Mouse (Mus musculus) cerebellum, adult 2 months (tissue): ENCODE measurements at regions not wholly inside any gene's neighbourhood (a gene's known extent, or its start where the extent isn't known, plus 50 kb on each side); places are given as distances from the start of the nearest gene placed in this dataset.

Experiments used
- CTCF ChIP-seq: fragments of 200-500 bp; IDR thresholded peaks from 2 replicates; pipeline ENCODE4 v1.5.1; 2011; ENCODE audit warnings: low read depth, mild to moderate bottlenecking, control low read depth, low read length, moderate library complexity, borderline replicate concordance; ENCODE audit not compliant: insufficient read depth
- POLR2A ChIP-seq: fragments of 200-500 bp; IDR thresholded peaks from 2 replicates; pipeline ENCODE4 v1.6.1; 2011; ENCODE audit warnings: low read length, control low read depth, borderline replicate concordance; ENCODE audit not compliant: insufficient read depth

GRCm38 (mm10) chr9:91133256-91133920 lies 228.8 kb upstream of the Zic4 start:
- TF ChIP-seq CTCF (no peak), POLR2A (no peak)
